Mouse (Mus musculus): ENCODE measurements around the gene Fzd9. TPM values are rescaled to one million over a fixed set of nuclear protein-coding genes. Genes with fewer than 3 reads are reported as not detected.
A peak's percentile ranks its signal among the peaks of the same experiment; 100 is the strongest.

Gene Fzd9
- 13.2 and 15.6 TPM in 2 replicates for polyA plus RNA-seq (2016; fragmentation: Nextera tagmentation; extraction: Ambion mirVana)

- Histone ChIP-seq H3K27ac (peak within 1 kb of the TSS; percentile 54; the same call in 1 of the 2 replicates), H3K27me3 (peaks cover 29% of the 10 kb centered on the region), H3K9me3 (no peaks in the 10 kb centered on the region), H3K4me2 (replicated peaks) (peak within 1 kb of the TSS; percentile 97), H3K36me3 (peaks cover 13% of the 10 kb centered on the region), H3K4me1 (peaks cover 26% of the 10 kb centered on the region), H3K9ac (peak within 1 kb of the TSS; percentile 59), H3K4me3 (peak within 1 kb of the TSS; percentile 63)
- ATAC-seq (ENCODE audit: insufficient number of reproducible peaks, insufficient read depth, low FRiP score, low TSS enrichment), result peak; percentile 37; the same call in 1 of the 2 replicates
- WGBS, result 0% methylated on average over 51 of the region's 51 CpGs
Observed at GRCm38 (mm10) chr5:135251079-135251454, at the start of gene Fzd9. Fzd9 (minus strand) TSS chr5:135251230.

GRCm38 (mm10) chr5:135292001-135292400, 41.0 kb upstream of the Fzd9 start:
- H3K4me1 ChIP-seq, result no peaks in the 10 kb centered on the region
- H3K9ac ChIP-seq, result no peak overlapping the region
- no peak overlapping the region for H3K27ac ChIP-seq
- no peak for ATAC-seq (ENCODE audit: insufficient number of reproducible peaks, insufficient read depth, low FRiP score, low TSS enrichment)
- H3K4me2 ChIP-seq (replicated peaks), result no peak overlapping the region
- no peaks in the 10 kb centered on the region for H3K27me3 ChIP-seq
- no peak overlapping the region for H3K4me3 ChIP-seq
- H3K36me3 ChIP-seq, result no peaks in the 10 kb centered on the region
- H3K9me3 ChIP-seq, result no peaks in the 10 kb centered on the region
- 74% methylated on average over 2 of the region's 2 CpGs for WGBS

- WGBS, result 23% methylated on average over 4 of the region's 4 CpGs
- H3K36me3 ChIP-seq, result no peaks in the 10 kb centered on the region
- H3K4me3 ChIP-seq, result no peak overlapping the region
- no peaks in the 10 kb centered on the region for H3K4me1 ChIP-seq
- no peak overlapping the region for H3K27ac ChIP-seq
- H3K4me2 ChIP-seq (replicated peaks), result no peak overlapping the region
- no peaks in the 10 kb centered on the region for H3K9me3 ChIP-seq
- ATAC-seq (ENCODE audit: insufficient number of reproducible peaks, insufficient read depth, low FRiP score, low TSS enrichment), result no peak
- H3K27me3 ChIP-seq, result no peaks in the 10 kb centered on the region
- H3K9ac ChIP-seq, result no peak overlapping the region
Observed at GRCm38 (mm10) chr5:135291193-135291592, 40.2 kb upstream of the Fzd9 start.

- Histone ChIP-seq H3K4me3 (no peak overlapping the region), H3K27me3 (no peaks in the 10 kb centered on the region), H3K4me1 (no peaks in the 10 kb centered on the region), H3K4me2 (replicated peaks) (no peak overlapping the region), H3K9me3 (no peaks in the 10 kb centered on the region), H3K27ac (no peak overlapping the region), H3K9ac (no peak overlapping the region), H3K36me3 (no peaks in the 10 kb centered on the region)
- ATAC-seq (ENCODE audit: insufficient number of reproducible peaks, insufficient read depth, low FRiP score, low TSS enrichment), result no peak
- WGBS, result 81% methylated on average over 6 of the region's 6 CpGs
Observed at GRCm38 (mm10) chr5:135290703-135291102, 39.7 kb upstream of the Fzd9 start.

GRCm38 (mm10) chr5:135286926-135287325, 35.9 kb upstream of the Fzd9 start:
- H3K4me2 ChIP-seq (replicated peaks), result no peak overlapping the region
- H3K9me3 ChIP-seq, result no peaks in the 10 kb centered on the region
- 76% methylated on average over 5 of the region's 5 CpGs for WGBS
- H3K4me3 ChIP-seq, result no peak overlapping the region
- no peak overlapping the region for H3K27ac ChIP-seq
- H3K36me3 ChIP-seq, result no peaks in the 10 kb centered on the region
- no peak overlapping the region for H3K9ac ChIP-seq
- no peak for ATAC-seq (ENCODE audit: insufficient number of reproducible peaks, insufficient read depth, low FRiP score, low TSS enrichment)
- no peaks in the 10 kb centered on the region for H3K27me3 ChIP-seq
- no peaks in the 10 kb centered on the region for H3K4me1 ChIP-seq

- ATAC-seq (ENCODE audit: insufficient number of reproducible peaks, insufficient read depth, low FRiP score, low TSS enrichment), result peak; percentile 66
- Histone ChIP-seq H3K9me3 (no peaks in the 10 kb centered on the region), H3K36me3 (no peaks in the 10 kb centered on the region), H3K4me2 (replicated peaks) (no peak overlapping the region), H3K9ac (no peak overlapping the region), H3K27me3 (no peaks in the 10 kb centered on the region), H3K4me3 (no peak overlapping the region), H3K4me1 (no peaks in the 10 kb centered on the region), H3K27ac (no peak overlapping the region)
- 2% methylated on average over 6 of the region's 6 CpGs for WGBS
Observed at GRCm38 (mm10) chr5:135286185-135286584, 35.2 kb upstream of the Fzd9 start.

- ATAC-seq (ENCODE audit: insufficient number of reproducible peaks, insufficient read depth, low FRiP score, low TSS enrichment), result no peak
- whole genome bisulfite sequencing, result 74% methylated on average over 3 of the region's 3 CpGs
- Histone ChIP-seq H3K36me3 (no peaks in the 10 kb centered on the region), H3K27me3 (no peaks in the 10 kb centered on the region), H3K27ac (no peak overlapping the region), H3K9ac (no peak overlapping the region), H3K4me2 (replicated peaks) (no peak overlapping the region), H3K4me3 (no peak overlapping the region), H3K9me3 (no peaks in the 10 kb centered on the region), H3K4me1 (no peaks in the 10 kb centered on the region)
Observed at GRCm38 (mm10) chr5:135285211-135285610, 34.2 kb upstream of the Fzd9 start.

- Histone ChIP-seq H3K9me3 (no peaks in the 10 kb centered on the region), H3K36me3 (no peaks in the 10 kb centered on the region), H3K4me1 (peaks cover under 1% of the 10 kb centered on the region; the same call in 1 of the 2 replicates), H3K9ac (no peak overlapping the region), H3K4me2 (replicated peaks) (no peak overlapping the region), H3K27me3 (peaks cover 3% of the 10 kb centered on the region), H3K27ac (no peak overlapping the region), H3K4me3 (no peak overlapping the region)
- WGBS, result 73% methylated on average over 9 of the region's 9 CpGs
- no peak for ATAC-seq (ENCODE audit: insufficient number of reproducible peaks, insufficient read depth, low FRiP score, low TSS enrichment)
Observed at GRCm38 (mm10) chr5:135280226-135280625, 29.2 kb upstream of the Fzd9 start.

- H3K9me3 ChIP-seq, result no peaks in the 10 kb centered on the region
- WGBS, result 4% methylated on average over 32 of the region's 36 CpGs
- peaks cover 11% of the 10 kb centered on the region for H3K4me1 ChIP-seq
- no peak for ATAC-seq (ENCODE audit: insufficient number of reproducible peaks, insufficient read depth, low FRiP score, low TSS enrichment)
- H3K9ac ChIP-seq, result peak overlapping the region; percentile 43; the same call in 1 of the 2 replicates
- no peaks in the 10 kb centered on the region for H3K36me3 ChIP-seq
- peak overlapping the region; percentile 4; the same call in 1 of the 2 replicates for H3K27ac ChIP-seq
- H3K27me3 ChIP-seq, result peaks cover 3% of the 10 kb centered on the region
- H3K4me2 ChIP-seq (replicated peaks), result peak overlapping the region; percentile 45
- peak overlapping the region; percentile 29 for H3K4me3 ChIP-seq
Observed at GRCm38 (mm10) chr5:135276597-135276996, 25.6 kb upstream of the Fzd9 start.

- 10% methylated on average over 15 of the region's 15 CpGs for WGBS
- ATAC-seq (ENCODE audit: insufficient number of reproducible peaks, insufficient read depth, low FRiP score, low TSS enrichment), result 0 out of 2 replicates have a peak, but pooled peaks have one; percentile 31
- Histone ChIP-seq H3K36me3 (no peaks in the 10 kb centered on the region), H3K4me3 (0 out of 2 replicates have a peak overlapping the region, but pooled peaks have one; percentile 5), H3K4me1 (peaks cover 11% of the 10 kb centered on the region), H3K27me3 (peaks cover 3% of the 10 kb centered on the region), H3K4me2 (replicated peaks) (peak overlapping the region; percentile 34), H3K9me3 (no peaks in the 10 kb centered on the region), H3K27ac (peak overlapping the region; percentile 84), H3K9ac (no peak overlapping the region; the same call in 1 of the 2 replicates)
Observed at GRCm38 (mm10) chr5:135274663-135275396, 23.8 kb upstream of the Fzd9 start.

- no peak overlapping the region for H3K9ac ChIP-seq
- no peak for ATAC-seq (ENCODE audit: insufficient number of reproducible peaks, insufficient read depth, low FRiP score, low TSS enrichment)
- H3K27me3 ChIP-seq, result peaks cover 3% of the 10 kb centered on the region; the same call in 1 of the 2 replicates
- 59% methylated on average over 12 of the region's 12 CpGs for WGBS
- H3K36me3 ChIP-seq, result no peaks in the 10 kb centered on the region
- H3K4me1 ChIP-seq, result peaks cover 11% of the 10 kb centered on the region
- no peak overlapping the region for H3K4me3 ChIP-seq
- no peak overlapping the region for H3K4me2 ChIP-seq (replicated peaks)
- H3K9me3 ChIP-seq, result no peaks in the 10 kb centered on the region
- H3K27ac ChIP-seq, result no peak overlapping the region
Observed at GRCm38 (mm10) chr5:135271563-135272165, 20.6 kb upstream of the Fzd9 start.

GRCm38 (mm10) chr5:135270361-135270760, 19.3 kb upstream of the Fzd9 start:
- Histone ChIP-seq H3K27ac (no peak overlapping the region), H3K9ac (no peak overlapping the region), H3K27me3 (no peaks in the 10 kb centered on the region), H3K36me3 (no peaks in the 10 kb centered on the region), H3K4me3 (no peak overlapping the region), H3K4me1 (peaks cover 11% of the 10 kb centered on the region), H3K9me3 (no peaks in the 10 kb centered on the region), H3K4me2 (replicated peaks) (no peak overlapping the region)
- no peak for ATAC-seq (ENCODE audit: insufficient number of reproducible peaks, insufficient read depth, low FRiP score, low TSS enrichment)
- 70% methylated on average over 4 of the region's 4 CpGs for WGBS

Measured in embryonic facial prominence, embryonic 12.5 days (tissue).